Mouse (Mus musculus): Measurements from ENCODE around the gene Cacna2d2. TPM values are rescaled to one million over a fixed set of nuclear protein-coding genes. Genes with fewer than 3 reads are reported as not detected.
A peak's percentile ranks its signal among the peaks of the same experiment; 100 is the strongest.

Cacna2d2 gene
- polyA plus RNA-seq, 1 experiment from 2014 or later: 0.18 TPM

- ATAC-seq (replicated peaks; ENCODE audit: low FRiP score) (no peak), DNase-seq (ENCODE audit: low spot score) (no peak)
- 21% methylated on average over 8 of the region's 8 CpGs for WGBS
- Histone ChIP-seq H3K27ac (ENCODE audit: low read depth, low read length) (peak overlapping the region; percentile 63), H3K9ac (ENCODE audit: low read depth, low read length) (peak overlapping the region; percentile 81), H3K9me3 (ENCODE audit: control insufficient read depth, low read length) (no peaks in the 10 kb centered on the region), H3K4me2 (peak overlapping the region; percentile 99), H3K36me3 (ENCODE audit: control insufficient read depth, insufficient read depth, low read length) (peaks cover under 1% of the 10 kb centered on the region), H3K27me3 (replicated peaks; ENCODE audit: control insufficient read depth, insufficient read depth, low read length) (peaks cover 7% of the 10 kb centered on the region; the same call in 1 of the 2 replicates), H3K4me1 (replicated peaks; ENCODE audit: control insufficient read depth, insufficient read depth, low read length) (peaks cover 54% of the 10 kb centered on the region), H3K4me3 (ENCODE audit: low read depth, low read length) (peak overlapping the region; percentile 61)
These were observed 152.5 kb downstream of the Cacna2d2 start for GRCm38 (mm10) chr9:107551890-107552355.

GRCm38 (mm10) chr9:107552690-107553393 lies 153.4 kb downstream of the Cacna2d2 start:
- Histone ChIP-seq H3K27me3 (replicated peaks; ENCODE audit: control insufficient read depth, insufficient read depth, low read length) (peaks cover 7% of the 10 kb centered on the region; the same call in 1 of the 2 replicates), H3K9me3 (ENCODE audit: control insufficient read depth, low read length) (no peaks in the 10 kb centered on the region), H3K27ac (ENCODE audit: low read depth, low read length) (no peak overlapping the region), H3K4me2 (peak overlapping the region; percentile 99), H3K9ac (ENCODE audit: low read depth, low read length) (no peak overlapping the region), H3K4me1 (replicated peaks; ENCODE audit: control insufficient read depth, insufficient read depth, low read length) (peaks cover 48% of the 10 kb centered on the region), H3K36me3 (ENCODE audit: control insufficient read depth, insufficient read depth, low read length) (peaks cover 10% of the 10 kb centered on the region), H3K4me3 (ENCODE audit: low read depth, low read length) (peak overlapping the region; percentile 79)
- 65% methylated on average over 5 of the region's 5 CpGs for WGBS
- DNase-seq (ENCODE audit: low spot score) (no peak), ATAC-seq (replicated peaks; ENCODE audit: low FRiP score) (no peak)

- Histone ChIP-seq H3K4me3 (ENCODE audit: low read depth, low read length) (peak overlapping the region; percentile 79), H3K9me3 (ENCODE audit: control insufficient read depth, low read length) (no peaks in the 10 kb centered on the region), H3K27ac (ENCODE audit: low read depth, low read length) (peak overlapping the region; percentile 95), H3K4me1 (replicated peaks; ENCODE audit: control insufficient read depth, insufficient read depth, low read length) (peaks cover 48% of the 10 kb centered on the region), H3K36me3 (ENCODE audit: control insufficient read depth, insufficient read depth, low read length) (peaks cover 18% of the 10 kb centered on the region), H3K9ac (ENCODE audit: low read depth, low read length) (peak overlapping the region; percentile 81), H3K4me2 (peak overlapping the region; percentile 99), H3K27me3 (replicated peaks; ENCODE audit: control insufficient read depth, insufficient read depth, low read length) (0 out of 2 replicates have a peak, but pooled peaks cover 4% of the 10 kb centered on the region)
- ATAC-seq (replicated peaks; ENCODE audit: low FRiP score) (peak; percentile 46), DNase-seq (ENCODE audit: low spot score) (no peak)
- 5% methylated on average over 37 of the region's 37 CpGs for WGBS
These were observed 154.3 kb downstream of the Cacna2d2 start for GRCm38 (mm10) chr9:107553541-107554318.

- peak overlapping the region; percentile 99 for H3K4me2 ChIP-seq
- H3K9me3 ChIP-seq (ENCODE audit: control insufficient read depth, low read length): no peaks in the 10 kb centered on the region
- H3K36me3 ChIP-seq (ENCODE audit: control insufficient read depth, insufficient read depth, low read length): peaks cover 25% of the 10 kb centered on the region
- H3K4me3 ChIP-seq (ENCODE audit: low read depth, low read length): peak overlapping the region; percentile 79
- peak overlapping the region; percentile 89 for H3K9ac ChIP-seq (ENCODE audit: low read depth, low read length)
- H3K27me3 ChIP-seq (replicated peaks; ENCODE audit: control insufficient read depth, insufficient read depth, low read length): no peaks in the 10 kb centered on the region
- H3K4me1 ChIP-seq (replicated peaks; ENCODE audit: control insufficient read depth, insufficient read depth, low read length): peaks cover 48% of the 10 kb centered on the region
- DNase-seq (ENCODE audit: low spot score) (peak; percentile 93), ATAC-seq (replicated peaks; ENCODE audit: low FRiP score) (peak; percentile 88)
- H3K27ac ChIP-seq (ENCODE audit: low read depth, low read length): peak overlapping the region; percentile 95
- under 1% methylated on average over 53 of the region's 53 CpGs for WGBS
These were observed 155.0 kb downstream of the Cacna2d2 start for GRCm38 (mm10) chr9:107554319-107554825.

- Histone ChIP-seq H3K9me3 (ENCODE audit: control insufficient read depth, low read length) (no peaks in the 10 kb centered on the region), H3K27me3 (replicated peaks; ENCODE audit: control insufficient read depth, insufficient read depth, low read length) (no peaks in the 10 kb centered on the region), H3K9ac (ENCODE audit: low read depth, low read length) (peak overlapping the region; percentile 89), H3K4me1 (replicated peaks; ENCODE audit: control insufficient read depth, insufficient read depth, low read length) (peaks cover 48% of the 10 kb centered on the region), H3K36me3 (ENCODE audit: control insufficient read depth, insufficient read depth, low read length) (peaks cover 30% of the 10 kb centered on the region), H3K27ac (ENCODE audit: low read depth, low read length) (peak overlapping the region; percentile 95), H3K4me3 (ENCODE audit: low read depth, low read length) (peak overlapping the region; percentile 79), H3K4me2 (peak overlapping the region; percentile 99)
- peak; percentile 10 for ATAC-seq (replicated peaks; ENCODE audit: low FRiP score)
- no peak for DNase-seq (ENCODE audit: low spot score)
- under 1% methylated on average over 23 of the region's 23 CpGs for WGBS
These were observed 155.6 kb downstream of the Cacna2d2 start for GRCm38 (mm10) chr9:107555031-107555457.

- H3K4me2 ChIP-seq: peak overlapping the region; percentile 99
- H3K27me3 ChIP-seq (replicated peaks; ENCODE audit: control insufficient read depth, insufficient read depth, low read length): no peaks in the 10 kb centered on the region
- H3K4me3 ChIP-seq (ENCODE audit: low read depth, low read length): peak overlapping the region; percentile 79
- H3K9ac ChIP-seq (ENCODE audit: low read depth, low read length): peak overlapping the region; percentile 89
- H3K36me3 ChIP-seq (ENCODE audit: control insufficient read depth, insufficient read depth, low read length): peaks cover 35% of the 10 kb centered on the region
- WGBS: 35% methylated on average over 2 of the region's 2 CpGs
- no peaks in the 10 kb centered on the region for H3K9me3 ChIP-seq (ENCODE audit: control insufficient read depth, low read length)
- peak overlapping the region; percentile 42; the same call in 1 of the 2 replicates for H3K27ac ChIP-seq (ENCODE audit: low read depth, low read length)
- ATAC-seq (replicated peaks; ENCODE audit: low FRiP score) (no peak), DNase-seq (ENCODE audit: low spot score) (no peak)
- H3K4me1 ChIP-seq (replicated peaks; ENCODE audit: control insufficient read depth, insufficient read depth, low read length): peaks cover 45% of the 10 kb centered on the region
These were observed 156.3 kb downstream of the Cacna2d2 start for GRCm38 (mm10) chr9:107555701-107556100.

- Histone ChIP-seq H3K4me1 (replicated peaks; ENCODE audit: control insufficient read depth, insufficient read depth, low read length) (peaks cover 38% of the 10 kb centered on the region), H3K4me3 (ENCODE audit: low read depth, low read length) (peak overlapping the region; percentile 79), H3K9me3 (ENCODE audit: control insufficient read depth, low read length) (no peaks in the 10 kb centered on the region), H3K9ac (ENCODE audit: low read depth, low read length) (peak overlapping the region; percentile 89), H3K4me2 (peak overlapping the region; percentile 99), H3K36me3 (ENCODE audit: control insufficient read depth, insufficient read depth, low read length) (peaks cover 42% of the 10 kb centered on the region), H3K27me3 (replicated peaks; ENCODE audit: control insufficient read depth, insufficient read depth, low read length) (no peaks in the 10 kb centered on the region), H3K27ac (ENCODE audit: low read depth, low read length) (no peak overlapping the region; the same call in 1 of the 2 replicates)
- WGBS: 62% methylated on average over 3 of the region's 3 CpGs
- ATAC-seq (replicated peaks; ENCODE audit: low FRiP score) (no peak), DNase-seq (ENCODE audit: low spot score) (no peak)
These were observed 156.9 kb downstream of the Cacna2d2 start for GRCm38 (mm10) chr9:107556346-107556745.

GRCm38 (mm10) chr9:107563029-107563581 lies 163.7 kb downstream of the Cacna2d2 start, which contains the start of gene Tusc2:
Gene Tusc2 (plus strand): TSS chr9:107563255.
- peaks cover 33% of the 10 kb centered on the region for H3K4me1 ChIP-seq (replicated peaks; ENCODE audit: control insufficient read depth, insufficient read depth, low read length)
- H3K4me2 ChIP-seq: peak within 1 kb of the TSS; percentile 95
- ATAC-seq (replicated peaks; ENCODE audit: low FRiP score): peak; percentile 94
- H3K9me3 ChIP-seq (ENCODE audit: control insufficient read depth, low read length): no peaks in the 10 kb centered on the region
- under 1% methylated on average over 46 of the region's 46 CpGs for WGBS
- DNase-seq (ENCODE audit: low spot score): peak; percentile 90
- peak within 1 kb of the TSS; percentile 95 for H3K4me3 ChIP-seq (ENCODE audit: low read depth, low read length)
- no peaks in the 10 kb centered on the region for H3K27me3 ChIP-seq (replicated peaks; ENCODE audit: control insufficient read depth, insufficient read depth, low read length)
- peaks cover 45% of the 10 kb centered on the region for H3K36me3 ChIP-seq (ENCODE audit: control insufficient read depth, insufficient read depth, low read length)
- peak within 1 kb of the TSS; percentile 65; the same call in 1 of the 2 replicates for H3K27ac ChIP-seq (ENCODE audit: low read depth, low read length)
- peak within 1 kb of the TSS; percentile 89 for H3K9ac ChIP-seq (ENCODE audit: low read depth, low read length)
